Mouse (Mus musculus) liver, adult 2 months (tissue): ENCODE data around the gene Kcnh2.

Experiments used
- CTCF ChIP-seq: fragments of 200-500 bp; IDR thresholded peaks from 2 replicates; pipeline ENCODE4 v1.5.1; 2011; ENCODE audit warnings: low read depth, low read length, control low read depth
- POLR2A ChIP-seq: fragments of 200-500 bp; IDR thresholded peaks from 2 replicates; pipeline ENCODE4 v1.6.1; 2011; ENCODE audit warnings: low read length, control low read depth; ENCODE audit not compliant: insufficient read depth; ENCODE audit errors: extremely low read depth

DNA sequence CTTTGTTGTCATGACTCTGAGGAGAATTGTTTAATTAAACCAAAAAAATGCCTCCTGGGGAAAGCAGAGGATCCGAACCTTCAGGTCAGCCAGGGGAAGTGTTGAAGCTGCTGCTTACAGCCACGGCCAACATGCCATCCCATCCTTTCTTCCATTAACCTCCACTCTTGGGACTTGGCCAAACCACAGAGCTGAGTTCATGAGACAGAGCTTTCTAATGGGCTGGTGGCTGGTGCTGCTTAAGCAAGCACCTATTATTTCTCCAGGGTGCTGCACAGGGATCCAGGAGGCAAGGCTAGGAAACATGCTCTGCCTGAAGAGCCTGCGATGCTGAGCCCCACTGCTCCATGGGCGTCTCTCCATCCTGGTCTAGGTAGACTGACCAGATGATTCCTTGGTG lies 19.0 kb downstream of the Kcnh2 start:
- no peak for TF ChIP-seq POLR2A
- TF ChIP-seq CTCF: no peak
